Mouse (Mus musculus) spleen, adult 2 months (tissue): Measurements from ENCODE around the gene Map3k12.

Experiments
- CTCF ChIP-seq: fragments of 200-500 bp; IDR thresholded peaks from 2 replicates; pipeline ENCODE4 v1.5.1; 2011; ENCODE audit warnings: mild to moderate bottlenecking, inconsistent platforms; ENCODE audit not compliant: insufficient read depth, insufficient read length, insufficient replicate concordance; ENCODE audit errors: extremely low read depth
- POLR2A ChIP-seq: fragments of 200-500 bp; IDR thresholded peaks from 2 replicates; pipeline ENCODE4 v1.6.1; 2011; ENCODE audit warnings: low read depth, low read length, inconsistent platforms

GRCm38 (mm10) chr15:102505073-102505769 lies 11.6 kb downstream of the Map3k12 start:
- no peak for TF ChIP-seq CTCF
- no peak for TF ChIP-seq POLR2A
